Mouse (Mus musculus): Measurements from ENCODE around the gene Nckap5l. TPM values are rescaled to one million over a fixed set of nuclear protein-coding genes. Genes with fewer than 3 reads are reported as not detected.

Gene Nckap5l
- polyA plus RNA-seq, 1 experiment: 3.9 TPM

DNA sequence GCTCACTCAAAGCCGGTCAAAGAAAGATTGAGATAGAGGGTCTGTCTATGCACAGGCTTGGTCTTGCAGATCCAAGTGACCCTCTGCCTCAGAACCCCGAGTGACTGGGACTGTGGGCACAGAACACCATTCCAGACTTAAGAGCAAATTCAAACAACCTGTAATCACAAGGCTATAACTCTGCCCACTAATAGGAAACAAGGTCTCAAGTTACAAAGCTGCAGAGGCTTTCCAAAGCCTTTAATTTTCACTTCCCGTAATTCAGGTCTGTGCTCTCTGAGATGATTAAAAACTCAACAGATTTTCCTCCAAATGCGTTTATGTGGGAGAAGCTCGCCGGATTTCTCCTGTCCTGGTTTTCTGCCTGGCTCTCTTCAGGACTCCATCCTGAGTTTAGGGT, 73.5 kb downstream of the Nckap5l start:
- Histone ChIP-seq H3K36me3 (ENCODE audit: control insufficient read depth, insufficient read depth, low read length) (no peaks in the 10 kb centered on the region), H3K27me3 (ENCODE audit: control insufficient read depth, insufficient read depth, low read length) (no peaks in the 10 kb centered on the region), H3K4me1 (ENCODE audit: control insufficient read depth, insufficient read depth, low read length) (no peaks in the 10 kb centered on the region), H3K27ac (ENCODE audit: control insufficient read depth, insufficient read depth, low read depth, low read length) (no peak overlapping the region), H3K4me3 (ENCODE audit: control insufficient read depth, low read depth, low read length) (no peak overlapping the region)
- TF ChIP-seq CTCF (IDR thresholded peaks at IDR 0.05; ENCODE audit: control insufficient read depth, insufficient read depth, insufficient replicate concordance, low read depth, low read length): no peak
- TF ChIP-seq POLR2A (IDR thresholded peaks at IDR 0.05; ENCODE audit: control insufficient read depth, low read depth, low read length): no peak

GRCm38 (mm10) chr15:99382893-99383292, 74.7 kb downstream of the Nckap5l start:
- no peaks in the 10 kb centered on the region for H3K27me3 ChIP-seq (ENCODE audit: control insufficient read depth, insufficient read depth, low read length)
- no peak overlapping the region for H3K4me3 ChIP-seq (ENCODE audit: control insufficient read depth, low read depth, low read length)
- TF ChIP-seq POLR2A (IDR thresholded peaks at IDR 0.05; ENCODE audit: control insufficient read depth, low read depth, low read length) (no peak), CTCF (IDR thresholded peaks at IDR 0.05; ENCODE audit: control insufficient read depth, insufficient read depth, insufficient replicate concordance, low read depth, low read length) (no peak)
- no peaks in the 10 kb centered on the region for H3K36me3 ChIP-seq (ENCODE audit: control insufficient read depth, insufficient read depth, low read length)
- no peak overlapping the region for H3K27ac ChIP-seq (ENCODE audit: control insufficient read depth, insufficient read depth, low read depth, low read length)
- no peaks in the 10 kb centered on the region for H3K4me1 ChIP-seq (ENCODE audit: control insufficient read depth, insufficient read depth, low read length)

- Histone ChIP-seq H3K27ac (ENCODE audit: control insufficient read depth, insufficient read depth, low read depth, low read length) (no peak overlapping the region), H3K36me3 (ENCODE audit: control insufficient read depth, insufficient read depth, low read length) (no peaks in the 10 kb centered on the region), H3K27me3 (ENCODE audit: control insufficient read depth, insufficient read depth, low read length) (no peaks in the 10 kb centered on the region), H3K4me1 (ENCODE audit: control insufficient read depth, insufficient read depth, low read length) (no peaks in the 10 kb centered on the region), H3K4me3 (ENCODE audit: control insufficient read depth, low read depth, low read length) (no peak overlapping the region)
- TF ChIP-seq CTCF (IDR thresholded peaks at IDR 0.05; ENCODE audit: control insufficient read depth, insufficient read depth, insufficient replicate concordance, low read depth, low read length) (no peak), POLR2A (IDR thresholded peaks at IDR 0.05; ENCODE audit: control insufficient read depth, low read depth, low read length) (no peak)
Observed at GRCm38 (mm10) chr15:99376240-99376639, 81.3 kb downstream of the Nckap5l start.

DNA sequence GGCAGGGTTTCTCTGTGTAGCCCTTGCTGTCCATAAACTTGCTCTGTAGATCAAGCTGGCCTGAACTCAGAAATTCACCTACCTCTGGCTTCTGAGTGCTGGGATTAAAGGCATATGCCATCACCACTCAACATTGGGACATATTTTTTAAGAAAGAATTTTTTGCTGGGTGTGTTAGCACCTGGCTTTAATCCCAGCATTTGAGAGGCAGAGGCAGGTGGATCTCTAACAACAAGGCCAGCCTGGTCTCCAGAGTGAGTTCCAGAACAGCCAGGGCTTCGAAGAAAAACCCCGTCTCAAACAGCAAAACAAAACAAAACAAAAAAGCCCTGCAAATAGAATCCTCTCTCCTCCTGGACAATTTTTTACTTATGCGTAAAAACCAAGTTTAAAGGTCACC, 82.0 kb downstream of the Nckap5l start:
- Histone ChIP-seq H3K4me1 (ENCODE audit: control insufficient read depth, insufficient read depth, low read length) (peaks cover 2% of the 10 kb centered on the region), H3K4me3 (ENCODE audit: control insufficient read depth, low read depth, low read length) (no peak overlapping the region), H3K27ac (ENCODE audit: control insufficient read depth, insufficient read depth, low read depth, low read length) (no peak overlapping the region), H3K36me3 (ENCODE audit: control insufficient read depth, insufficient read depth, low read length) (no peaks in the 10 kb centered on the region), H3K27me3 (ENCODE audit: control insufficient read depth, insufficient read depth, low read length) (no peaks in the 10 kb centered on the region)
- no peak for TF ChIP-seq CTCF (IDR thresholded peaks at IDR 0.05; ENCODE audit: control insufficient read depth, insufficient read depth, insufficient replicate concordance, low read depth, low read length)
- TF ChIP-seq POLR2A (IDR thresholded peaks at IDR 0.05; ENCODE audit: control insufficient read depth, low read depth, low read length): no peak

DNA sequence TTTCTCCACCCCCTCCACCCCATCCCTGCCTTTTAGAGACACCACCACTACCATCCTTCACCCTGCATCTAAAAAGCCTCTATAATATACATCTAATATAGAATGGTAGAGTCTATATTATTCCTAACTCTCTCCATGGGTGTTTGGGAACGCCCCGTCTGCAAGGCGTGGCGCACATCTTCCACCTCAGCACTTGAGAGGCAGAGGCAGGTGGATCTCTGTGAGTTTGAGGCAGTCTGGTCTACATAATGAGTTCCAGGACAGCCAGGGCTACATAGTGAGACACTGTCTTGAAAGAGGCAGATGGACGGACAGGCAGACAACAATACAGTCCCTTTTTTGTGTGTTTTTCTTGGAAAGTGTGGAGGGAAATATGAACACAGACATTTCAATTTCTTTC, 82.5 kb downstream of the Nckap5l start:
- Histone ChIP-seq H3K4me3 (ENCODE audit: control insufficient read depth, low read depth, low read length) (no peak overlapping the region), H3K27ac (ENCODE audit: control insufficient read depth, insufficient read depth, low read depth, low read length) (no peak overlapping the region), H3K27me3 (ENCODE audit: control insufficient read depth, insufficient read depth, low read length) (no peaks in the 10 kb centered on the region), H3K4me1 (ENCODE audit: control insufficient read depth, insufficient read depth, low read length) (peaks cover 4% of the 10 kb centered on the region), H3K36me3 (ENCODE audit: control insufficient read depth, insufficient read depth, low read length) (no peaks in the 10 kb centered on the region)
- TF ChIP-seq CTCF (IDR thresholded peaks at IDR 0.05; ENCODE audit: control insufficient read depth, insufficient read depth, insufficient replicate concordance, low read depth, low read length): no peak
- TF ChIP-seq POLR2A (IDR thresholded peaks at IDR 0.05; ENCODE audit: control insufficient read depth, low read depth, low read length): no peak

GRCm38 (mm10) chr15:99372761-99373160, 84.8 kb downstream of the Nckap5l start:
- Histone ChIP-seq H3K4me3 (ENCODE audit: control insufficient read depth, low read depth, low read length) (no peak overlapping the region), H3K36me3 (ENCODE audit: control insufficient read depth, insufficient read depth, low read length) (no peaks in the 10 kb centered on the region), H3K27ac (ENCODE audit: control insufficient read depth, insufficient read depth, low read depth, low read length) (no peak overlapping the region), H3K4me1 (ENCODE audit: control insufficient read depth, insufficient read depth, low read length) (peaks cover 11% of the 10 kb centered on the region), H3K27me3 (ENCODE audit: control insufficient read depth, insufficient read depth, low read length) (no peaks in the 10 kb centered on the region)
- TF ChIP-seq POLR2A (IDR thresholded peaks at IDR 0.05; ENCODE audit: control insufficient read depth, low read depth, low read length) (no peak), CTCF (IDR thresholded peaks at IDR 0.05; ENCODE audit: control insufficient read depth, insufficient read depth, insufficient replicate concordance, low read depth, low read length) (no peak)

Other genes with a start within 250 kb of the Nckap5l start
- gene Kcnh3, start 232.9 kb downstream of the Nckap5l start, polyA plus RNA-seq (2012; rRNA removed): 0.89 and 1.00 TPM in 2 replicates
- 113 and 124 TPM in 2 replicates for gene Mcrs1, start 205.8 kb downstream of the Nckap5l start, polyA plus RNA-seq (2012; rRNA removed)
- gene Prpf40b, start 162.7 kb downstream of the Nckap5l start, polyA plus RNA-seq (2012; rRNA removed): 104 and 118 TPM in 2 replicates
- 57.2 and 58.2 TPM in 2 replicates for gene Fam186b, start 161.9 kb downstream of the Nckap5l start, polyA plus RNA-seq (2012; rRNA removed)
- gene Fmnl3, start 87.3 kb downstream of the Nckap5l start, polyA plus RNA-seq (2012; rRNA removed): 14.3 and 15.3 TPM in 2 replicates
- 734 and 786 TPM in 2 replicates for gene Tmbim6, start 64.9 kb downstream of the Nckap5l start, polyA plus RNA-seq (2012; rRNA removed)
- gene Bcdin3d, start 17.0 kb upstream of the Nckap5l start, polyA plus RNA-seq (2012; rRNA removed): 4.6 and 4.7 TPM in 2 replicates
- gene Faim2, start 70.4 kb upstream of the Nckap5l start, polyA plus RNA-seq (2012; rRNA removed): 0.19 and 0.72 TPM in 2 replicates
- gene Aqp2, start 121.3 kb upstream of the Nckap5l start, polyA plus RNA-seq (2012; rRNA removed): 13.8 and 16.9 TPM in 2 replicates
- gene Aqp5, start 133.0 kb upstream of the Nckap5l start, polyA plus RNA-seq (2012; rRNA removed): 1.1 and 1.6 TPM in 2 replicates
- gene Aqp6, start 143.7 kb upstream of the Nckap5l start, polyA plus RNA-seq (2012; rRNA removed): not detected in 2 replicates
- gene Racgap1, start 193.9 kb upstream of the Nckap5l start, polyA plus RNA-seq (2012; rRNA removed): 41.2 and 45.7 TPM in 2 replicates
- 0.07 and 0.16 TPM in 2 replicates for gene Asic1, start 212.6 kb upstream of the Nckap5l start, polyA plus RNA-seq (2012; rRNA removed)
- gene Smarcd1, start 244.4 kb upstream of the Nckap5l start, polyA plus RNA-seq (2012; rRNA removed): 26.3 and 30.9 TPM in 2 replicates
- gene Gm17349, start 247.7 kb upstream of the Nckap5l start, polyA plus RNA-seq (2012; rRNA removed): not detected in 2 replicates